Mouse (Mus musculus) urinary bladder, postnatal 36 days (tissue): Measurements from ENCODE around the gene Rhbg.

Experiments
- DNase-seq, 2 experiments: peaks; one replicate each; pipeline ENCODE4 v3.0.0; 2022; ENCODE audit warnings: low spot score in 2 of 2, mixed read lengths in 1 of 2

Gene Rhbg

DNA sequence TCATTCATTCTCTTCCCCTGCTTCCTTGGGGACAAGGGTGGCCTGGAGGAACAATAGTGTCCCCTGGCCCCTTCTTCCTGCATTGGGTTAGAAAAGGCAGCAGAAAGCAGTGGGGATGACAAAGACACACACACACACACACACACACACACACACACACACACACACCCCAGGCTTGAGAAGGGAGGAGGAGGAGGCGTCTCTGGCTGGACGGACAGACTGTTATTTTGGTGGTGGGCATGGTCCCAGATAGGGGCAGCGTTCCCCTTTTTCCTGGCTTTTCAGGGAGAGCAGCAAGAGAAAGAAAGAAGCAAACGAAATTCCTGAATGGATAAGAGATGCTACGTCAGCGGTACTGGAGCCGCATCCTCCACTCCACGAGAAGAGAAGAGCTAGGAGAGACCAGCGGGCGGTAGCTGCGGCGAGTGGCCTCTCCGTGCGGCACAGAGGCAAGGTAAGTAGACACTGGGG is 47.6 kb downstream of the Rhbg start:
- DNase-seq = no peak

DNA sequence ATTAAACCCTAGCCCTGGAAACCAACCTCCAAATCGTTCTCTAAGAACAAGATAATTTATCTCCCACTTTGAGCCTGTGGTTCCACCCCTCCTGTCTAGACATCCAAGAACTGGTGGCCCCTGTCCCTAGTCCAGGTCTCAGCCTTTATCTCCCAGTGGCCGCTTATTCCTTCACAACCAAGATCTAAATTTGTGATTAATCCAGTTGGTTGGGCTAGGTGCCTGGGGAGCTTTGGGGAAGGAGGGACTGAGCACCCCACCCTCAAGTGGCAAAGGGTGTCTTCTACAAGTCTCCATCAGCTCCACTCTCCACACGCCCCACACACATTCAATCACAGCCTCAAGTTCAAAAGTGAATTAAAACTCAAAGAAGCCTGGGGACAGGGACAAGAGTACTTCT is 48.0 kb downstream of the Rhbg start:
- no peak for DNase-seq

DNA sequence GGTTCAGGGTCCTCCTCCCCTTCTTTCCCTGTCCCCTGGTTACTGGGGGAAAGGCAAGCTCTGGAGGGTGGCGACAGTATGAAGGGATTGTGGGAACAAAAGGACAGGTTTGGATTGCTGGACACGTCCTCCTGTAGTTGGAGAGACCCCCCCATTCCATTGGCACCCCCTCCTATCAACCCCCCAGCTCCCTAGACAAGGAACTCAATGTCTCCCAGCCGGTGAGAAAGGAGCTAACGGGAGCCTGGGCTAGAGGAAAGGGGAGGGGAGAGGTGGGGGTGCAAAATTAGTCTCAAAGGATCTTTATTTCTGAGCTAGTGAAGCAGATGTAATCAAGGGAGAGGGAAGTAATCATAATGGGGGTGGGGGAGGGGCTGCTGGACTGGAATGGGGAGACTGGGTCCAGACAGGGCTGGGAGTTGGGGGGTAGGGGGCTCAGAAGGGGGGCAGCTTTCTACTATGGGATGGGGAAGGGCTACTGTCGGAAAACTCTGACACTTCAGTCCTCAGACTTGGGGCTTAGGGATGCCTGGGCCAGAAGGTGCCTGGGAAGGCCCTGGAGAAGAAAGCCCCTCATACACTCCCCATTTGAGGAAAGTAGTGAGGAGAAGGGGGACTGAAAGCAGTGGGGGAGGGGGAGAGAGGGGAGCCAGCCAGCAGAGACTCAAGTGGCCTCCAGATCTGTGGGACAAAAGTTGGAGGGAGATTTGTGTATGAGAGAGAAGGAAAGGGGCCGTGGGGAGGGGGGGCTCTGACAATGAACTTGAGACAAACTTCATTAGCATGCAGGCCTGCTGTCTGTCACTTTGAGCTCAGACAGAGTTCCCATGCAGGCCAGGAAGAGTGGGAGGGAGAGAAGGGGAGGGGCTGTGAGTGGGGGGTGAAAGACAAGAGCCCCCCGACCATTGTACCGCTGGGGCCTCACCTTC is 48.7 kb downstream of the Rhbg start:
- no peak for DNase-seq

DNA sequence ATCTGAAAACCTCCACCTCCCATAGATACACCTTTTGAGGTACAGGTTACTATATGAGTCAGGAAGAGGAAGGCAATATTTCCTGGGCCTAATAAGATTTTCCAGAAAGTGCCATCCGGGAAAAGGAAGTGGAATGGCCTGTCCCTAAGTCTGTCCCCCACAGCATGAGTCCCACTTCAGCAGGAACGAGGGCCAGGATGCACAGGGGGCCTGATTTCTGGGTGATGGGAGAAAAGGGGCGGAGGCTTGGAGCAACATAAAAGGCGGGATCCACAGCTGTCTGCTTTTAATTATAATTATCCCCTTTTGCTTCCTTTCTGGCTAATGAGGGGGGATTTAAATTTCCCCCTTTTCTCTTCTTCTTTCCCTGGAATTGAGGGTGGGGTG is 49.3 kb downstream of the Rhbg start:
- DNase-seq = no peak

DNA sequence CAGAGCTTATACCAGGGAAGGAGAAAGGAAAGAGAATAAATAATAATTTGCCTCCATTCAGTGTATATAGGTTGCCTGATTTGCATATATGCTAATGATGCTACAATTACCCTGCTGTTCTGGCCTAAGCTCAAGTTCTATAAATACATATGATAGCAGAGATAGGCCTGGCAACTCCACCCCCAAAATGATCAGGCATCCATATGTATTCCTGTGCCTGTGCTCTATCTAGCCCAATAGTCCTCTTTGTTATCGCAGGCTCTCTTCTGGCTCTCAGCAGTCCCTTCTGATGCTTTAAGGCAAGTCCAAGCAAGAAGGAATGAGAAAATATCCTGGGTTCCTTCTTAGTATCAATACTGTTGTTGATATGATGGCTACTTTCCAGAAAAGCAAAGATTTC is 49.8 kb downstream of the Rhbg start:
- no peak for DNase-seq

DNA sequence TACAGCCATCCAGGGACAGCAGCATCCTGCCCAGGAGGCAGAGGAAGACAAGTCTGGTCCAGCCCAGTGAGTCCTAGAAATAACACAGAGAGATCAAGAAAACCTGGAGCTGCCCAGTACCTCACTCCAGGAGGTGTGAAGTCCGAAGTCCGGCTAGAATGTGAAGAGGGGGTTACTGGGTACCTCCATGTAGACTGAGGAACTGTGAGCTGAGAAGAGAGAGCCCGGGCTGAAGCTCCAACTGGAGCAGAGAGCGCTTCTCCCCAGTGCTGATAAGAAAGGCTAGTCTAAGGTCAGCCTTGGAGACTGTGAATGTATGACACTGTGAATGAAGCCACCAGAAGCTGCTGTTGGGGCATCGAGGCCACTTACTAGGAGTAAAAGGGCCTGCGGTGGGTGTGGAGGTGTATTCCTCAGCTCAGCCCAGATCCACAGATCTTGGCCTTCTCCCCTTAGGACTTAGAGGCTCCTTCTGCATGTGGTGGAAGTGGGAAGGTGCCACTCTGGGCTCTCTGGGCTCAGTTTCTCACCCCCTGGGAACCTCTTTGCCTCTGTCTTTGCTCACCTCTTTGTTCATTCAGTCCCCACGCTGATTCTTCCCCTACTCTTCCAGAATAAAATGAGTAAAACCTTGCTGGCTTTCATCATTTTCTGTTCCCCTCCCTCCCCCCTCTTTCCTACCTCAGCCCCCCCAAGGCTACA is 50.4 kb downstream of the Rhbg start:
- no peak for DNase-seq

DNA sequence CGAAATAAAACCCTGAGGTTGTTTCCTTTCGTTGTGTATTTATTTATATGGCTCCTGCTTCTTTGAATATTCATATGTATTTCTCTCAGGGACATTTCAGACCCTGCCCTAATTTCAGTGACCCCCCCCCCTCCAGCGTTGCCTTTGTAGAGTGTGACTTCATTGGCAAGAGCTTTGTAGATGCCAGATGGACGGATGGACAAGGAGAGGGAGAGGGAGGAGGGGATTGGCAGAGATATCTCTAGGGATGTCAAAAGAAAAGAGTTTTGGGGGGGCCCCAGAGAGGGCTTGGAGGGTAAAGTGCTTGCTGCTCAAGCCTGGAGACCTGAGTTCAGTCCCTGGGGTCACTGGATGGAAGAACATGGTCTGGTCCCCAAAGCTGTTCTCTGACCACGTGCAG is 51.1 kb downstream of the Rhbg start:
- DNase-seq = no peak

DNA sequence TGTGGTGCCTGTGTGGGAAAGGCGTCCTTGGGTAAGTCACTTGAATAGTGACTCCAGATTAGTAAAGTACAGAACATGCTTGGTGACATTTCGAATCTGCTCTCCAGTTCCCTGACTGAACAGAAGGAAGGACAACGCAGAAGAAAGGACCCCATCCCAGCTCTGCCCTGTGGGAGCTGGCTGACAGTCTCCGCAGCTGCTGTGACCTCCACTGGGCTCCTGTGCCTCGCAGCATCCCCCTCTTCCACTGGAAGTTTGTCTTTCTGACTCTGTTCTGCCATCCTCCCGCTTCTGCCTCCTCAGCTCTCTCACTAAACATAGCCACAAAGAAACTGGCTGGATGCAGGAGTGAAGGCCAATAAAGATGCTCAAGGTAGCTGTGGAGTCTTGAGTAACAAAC is 51.5 kb downstream of the Rhbg start:
- DNase-seq = no peak

DNA sequence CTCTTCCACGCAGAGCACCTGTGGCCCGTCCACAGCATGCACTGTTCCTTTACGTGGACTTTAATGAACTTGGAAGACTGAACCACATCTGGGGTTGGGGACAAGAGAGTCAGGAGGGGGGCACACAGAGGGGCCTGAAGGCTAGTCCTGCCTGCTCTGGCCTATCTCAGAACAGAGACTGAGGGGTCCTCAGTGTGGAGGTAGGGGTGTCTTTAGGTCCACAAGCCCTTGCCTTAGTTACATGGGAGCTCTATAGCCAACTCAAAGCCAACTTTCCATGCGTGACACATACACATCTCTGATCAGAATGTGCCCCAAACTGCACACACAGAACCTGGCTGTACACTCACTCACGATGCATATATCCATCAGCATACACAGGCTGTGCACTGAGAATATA is 52.9 kb downstream of the Rhbg start:
- no peak for DNase-seq

DNA sequence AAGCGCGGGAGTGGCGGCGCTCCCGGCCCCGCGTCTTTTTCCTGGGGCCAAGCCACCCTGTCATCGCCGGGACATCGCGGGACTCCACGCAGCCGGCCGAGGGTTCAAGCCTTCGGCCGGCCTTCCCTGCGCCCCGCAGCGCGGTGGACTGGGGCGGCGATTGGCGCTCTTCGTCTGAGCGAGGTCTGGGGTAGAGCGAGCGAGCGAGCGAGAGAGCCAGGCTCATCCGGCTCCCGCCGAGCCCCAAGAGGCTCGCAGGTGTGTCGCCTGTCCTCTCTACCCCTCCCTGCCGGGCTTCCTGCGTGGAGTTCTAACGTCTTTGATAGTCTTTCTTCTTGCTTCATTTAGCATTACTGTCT is 53.6 kb downstream of the Rhbg start:
- no peak for DNase-seq

DNA sequence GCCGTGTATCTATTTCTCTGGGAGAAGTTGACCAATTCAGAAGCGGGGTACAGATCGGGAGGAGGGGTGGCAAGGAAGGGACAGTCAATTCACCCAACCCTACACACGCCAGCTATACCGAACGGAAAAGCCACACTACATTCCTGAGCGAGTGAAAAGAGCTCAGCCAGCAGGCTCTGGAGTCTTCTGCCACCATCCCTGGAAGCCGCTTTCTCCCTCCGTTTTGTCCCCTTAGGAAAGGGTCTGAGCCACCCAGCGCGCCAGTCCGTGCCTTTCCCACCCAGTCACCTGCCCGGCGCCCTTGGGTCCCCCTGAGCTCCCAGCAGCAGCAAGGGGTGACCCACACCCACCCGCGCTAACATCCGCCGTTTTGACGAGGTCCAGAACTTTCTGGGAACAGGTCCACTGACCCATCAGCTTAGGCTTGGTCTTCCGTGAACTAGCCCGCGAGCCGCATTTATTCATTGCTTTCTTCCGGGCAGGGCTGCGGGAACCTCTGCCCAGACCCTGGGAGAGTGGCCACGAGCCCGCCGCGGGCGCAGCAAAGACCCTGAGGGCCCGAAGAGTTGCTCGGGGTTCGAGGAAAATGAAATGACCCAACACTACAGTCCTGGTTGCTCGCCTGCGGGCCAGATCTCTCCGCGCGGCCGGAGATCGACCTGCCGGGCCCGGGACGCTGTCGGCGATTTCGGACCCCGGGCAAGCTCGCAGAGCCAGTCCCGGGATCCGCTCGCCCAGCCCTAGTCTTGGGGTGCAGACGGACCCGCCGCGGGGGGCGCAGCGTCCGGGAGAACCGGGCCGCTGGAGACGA is 54.1 kb downstream of the Rhbg start:
- peak in 1 of 2 experiments; percentile 6 for DNase-seq

DNA sequence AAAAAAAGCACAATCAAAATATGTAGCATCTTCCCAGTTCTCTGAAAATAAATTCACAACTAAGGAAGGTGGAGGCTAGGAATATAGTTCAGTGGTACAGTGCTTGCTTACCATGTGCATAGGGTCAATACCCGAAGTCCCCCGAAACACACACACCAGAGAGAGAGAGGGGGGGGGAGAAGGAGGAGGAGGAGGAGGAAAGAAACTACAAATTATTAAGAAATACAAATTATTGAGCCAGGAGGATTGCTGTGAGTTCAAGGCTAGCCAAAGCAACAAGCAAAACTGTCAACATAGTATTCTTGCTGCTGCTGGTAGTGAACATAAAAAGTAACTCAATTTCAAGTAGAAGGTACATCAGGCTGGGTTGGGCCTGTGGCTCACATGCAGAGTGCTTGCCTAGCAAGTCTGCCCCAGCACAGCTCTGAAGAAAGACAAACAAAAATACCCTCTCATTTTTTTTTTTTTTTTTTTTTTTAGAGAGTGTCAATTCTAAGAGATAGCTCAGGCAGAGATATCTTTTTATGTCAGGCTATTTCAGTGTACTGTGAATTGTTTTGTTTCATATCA is 54.9 kb downstream of the Rhbg start:
- no peak for DNase-seq

DNA sequence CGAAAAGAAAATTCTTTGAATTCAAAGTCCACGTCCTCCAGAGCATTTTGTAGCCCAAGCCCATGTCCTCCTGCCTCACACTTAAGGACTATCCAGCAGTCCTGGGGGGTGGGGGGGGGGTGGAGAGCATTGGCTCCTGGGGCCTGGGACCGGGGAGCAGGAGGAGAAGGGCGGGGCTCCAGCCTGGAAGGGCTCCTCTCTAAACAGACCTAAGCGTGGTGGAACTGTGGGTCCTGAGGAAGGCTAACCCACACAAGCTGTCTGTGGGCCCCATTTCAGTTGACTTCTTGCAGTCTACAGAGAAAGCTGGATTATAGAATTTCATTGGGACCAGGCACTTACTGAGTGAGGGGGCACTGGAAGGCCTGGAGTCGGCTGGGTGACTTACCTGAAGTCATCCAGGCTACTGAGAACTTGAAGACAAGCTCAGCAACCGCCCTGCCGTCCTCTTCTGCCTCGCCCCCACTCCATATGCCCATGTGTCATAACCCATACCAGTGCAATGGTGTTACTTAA is 55.9 kb downstream of the Rhbg start:
- no peak for DNase-seq

DNA sequence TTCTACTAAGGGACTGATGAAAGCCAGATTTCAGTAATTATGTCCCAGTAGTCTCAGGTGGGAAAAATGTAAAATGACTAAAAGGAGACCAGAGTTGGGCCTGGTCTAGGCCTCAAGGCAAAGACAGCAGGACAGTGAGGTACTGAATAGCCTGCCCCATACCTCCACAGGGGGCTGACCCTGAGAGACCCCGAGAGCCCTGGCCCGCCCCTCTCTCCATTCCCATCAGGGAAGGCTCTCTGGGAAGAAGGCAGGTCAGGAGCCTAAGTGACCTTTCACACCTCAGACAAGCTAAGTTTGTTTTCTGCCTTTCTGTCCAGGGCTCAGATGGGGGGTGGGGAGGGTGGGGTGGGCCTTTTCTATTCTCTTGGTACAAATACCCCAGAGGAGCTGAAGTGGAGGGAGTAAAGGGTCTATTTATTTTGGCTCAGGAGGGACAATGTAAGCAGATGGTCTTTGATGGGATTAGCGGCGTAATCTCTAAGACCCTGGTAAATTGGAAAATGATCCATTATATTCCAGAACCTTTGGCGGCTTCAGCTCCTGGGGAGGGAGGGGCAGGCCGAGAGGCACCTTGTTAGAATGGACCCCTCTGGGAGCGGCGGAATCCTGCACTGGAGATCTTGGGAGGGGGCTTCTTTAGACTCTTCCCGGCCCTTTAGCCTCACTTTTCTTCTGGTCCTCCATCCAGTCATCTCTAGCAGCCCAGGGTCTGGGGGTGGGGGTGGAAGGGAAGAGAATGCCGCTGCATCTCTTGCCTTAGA is 56.6 kb downstream of the Rhbg start:
- no peak for DNase-seq
